Mouse (Mus musculus) MEL-GATA-1-ER (cell line): ENCODE data around the gene Dyrk3.

ENCODE experiments used
- DNase-seq: peaks from one replicate; pipeline ENCODE4 v3.0.0-alpha.2; 2012; ENCODE audit warnings: low read depth; ENCODE audit errors: extremely low read depth

Gene Dyrk3

DNA sequence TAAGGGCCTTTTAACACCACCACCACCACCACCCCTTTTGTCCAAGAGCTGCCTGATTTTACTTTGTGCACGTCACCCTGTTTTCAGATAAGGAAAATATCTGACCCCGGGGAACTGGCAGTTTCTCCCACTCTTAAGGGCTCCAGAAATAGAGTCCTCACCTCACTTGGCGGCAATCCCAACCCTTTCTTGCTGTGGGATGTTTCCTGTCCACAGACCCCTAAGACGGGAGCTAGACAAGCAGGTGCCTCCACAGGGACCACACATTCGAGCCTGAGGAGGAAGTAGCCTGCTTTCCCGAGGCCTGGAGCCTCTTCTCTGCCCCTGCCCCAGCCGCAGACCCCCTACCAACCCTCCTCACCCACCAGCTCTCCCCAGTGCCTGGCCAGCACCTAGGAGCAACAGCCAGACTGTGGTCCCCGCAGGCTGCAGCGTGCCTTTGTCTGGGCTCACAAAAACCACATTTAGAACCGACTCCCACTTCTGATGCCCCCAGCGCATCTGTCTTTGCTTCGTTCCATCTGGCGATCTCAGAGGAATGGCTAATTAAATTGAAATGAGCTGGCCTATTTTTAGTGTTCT lies 21.6 kb downstream of the Dyrk3 start:
- DNase-seq = no peak

DNA sequence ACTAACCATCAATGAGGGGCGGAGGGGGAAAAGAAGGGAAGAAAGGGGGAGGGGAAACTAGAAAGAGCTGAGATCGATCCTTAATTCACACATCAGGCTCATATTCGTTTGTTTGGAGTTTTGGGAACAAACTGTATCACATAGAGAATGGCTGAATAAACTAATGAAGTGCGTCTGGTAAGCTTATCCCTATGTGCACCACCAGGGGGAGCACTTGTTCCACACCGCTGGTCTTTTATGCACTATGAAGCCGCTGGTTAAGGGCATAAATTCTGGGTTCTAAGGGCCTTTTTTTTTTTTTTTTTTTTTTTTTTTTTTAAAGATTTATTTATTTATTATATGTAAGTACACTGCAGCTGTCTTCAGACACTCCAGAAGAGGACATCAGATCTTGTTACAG lies 22.2 kb downstream of the Dyrk3 start:
- no peak for DNase-seq

DNA sequence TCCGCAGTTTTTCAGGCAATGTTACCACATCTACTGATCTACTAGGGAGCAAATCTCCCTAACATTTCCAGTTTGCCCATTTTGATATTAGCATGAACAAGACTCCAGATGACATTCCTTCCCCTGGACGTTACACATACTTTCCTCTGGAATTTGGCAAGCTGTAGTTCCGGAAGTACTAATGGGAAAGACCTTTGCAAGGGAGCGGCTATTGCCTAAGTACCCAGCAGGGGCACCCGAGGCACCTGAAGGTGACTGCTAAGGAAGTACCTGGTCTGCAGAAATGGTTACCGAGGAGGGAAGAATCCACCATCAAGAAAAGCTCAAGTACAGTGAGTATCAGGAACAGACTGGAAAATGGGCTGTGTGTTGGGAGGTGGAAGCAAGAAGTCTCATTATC lies 25.6 kb downstream of the Dyrk3 start:
- DNase-seq = no peak

DNA sequence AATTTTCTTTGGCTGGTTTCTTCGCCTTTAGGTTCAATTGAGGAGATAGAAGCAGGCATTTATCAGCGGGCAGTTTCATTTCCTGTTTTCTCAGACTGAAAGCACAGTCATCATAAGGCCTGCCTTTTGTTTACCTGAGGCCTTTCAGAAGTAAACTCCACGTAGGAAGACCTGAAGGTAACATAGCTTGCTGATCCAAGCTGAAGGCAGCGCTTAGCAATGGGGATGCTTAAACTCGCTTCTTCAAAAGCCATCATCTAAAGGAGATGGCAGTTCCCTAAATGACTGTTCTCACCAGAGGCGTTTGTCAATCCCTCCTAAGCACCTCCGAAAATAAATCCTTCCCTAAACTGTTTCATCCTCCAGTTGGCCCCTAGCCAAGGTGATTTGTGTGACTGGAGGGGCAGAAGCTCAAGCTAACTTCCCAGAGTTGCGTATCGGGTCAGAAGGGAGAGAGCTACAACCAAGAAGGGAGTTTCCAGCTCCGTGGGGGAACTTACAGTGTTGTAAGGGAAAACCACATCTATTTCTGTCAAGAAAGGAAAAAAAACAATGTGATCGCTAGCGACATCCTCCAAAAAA lies 27.5 kb downstream of the Dyrk3 start:
- no peak for DNase-seq

DNA sequence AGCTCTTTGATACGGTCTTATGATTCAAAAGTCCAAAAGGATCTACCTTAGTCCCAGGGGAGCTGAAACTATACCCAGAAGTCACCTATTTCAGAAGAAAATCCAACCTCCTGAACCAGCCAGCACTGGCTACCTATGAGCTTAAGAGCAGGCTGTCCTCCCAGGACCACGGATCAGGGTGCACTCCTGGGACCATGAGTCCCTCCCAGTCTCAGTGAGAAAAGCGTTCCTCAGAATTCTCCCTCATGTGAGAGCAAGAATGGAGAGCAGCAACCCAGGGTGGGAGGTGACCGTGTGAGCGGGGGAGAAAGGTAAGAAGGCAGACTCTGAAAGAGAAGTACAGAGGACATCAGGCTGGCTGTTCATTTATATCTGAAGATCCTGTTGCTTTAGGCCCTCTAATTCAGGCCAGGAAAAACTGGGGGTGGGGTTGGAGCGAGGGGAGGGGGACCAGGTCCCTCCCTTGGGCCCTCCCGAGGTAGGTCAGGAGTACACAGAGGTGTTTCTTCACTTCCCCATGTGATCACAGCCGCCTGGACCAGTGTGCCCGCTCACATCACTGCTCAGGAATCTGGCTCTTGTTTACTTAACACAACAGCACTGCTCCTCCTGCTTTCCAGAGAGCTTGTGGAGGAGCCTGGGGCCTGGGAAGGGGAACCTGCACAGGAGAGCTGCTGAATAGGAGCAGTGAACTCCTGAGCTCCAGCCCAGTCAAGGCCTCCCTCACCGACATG lies 30.4 kb downstream of the Dyrk3 start:
- DNase-seq = no peak

DNA sequence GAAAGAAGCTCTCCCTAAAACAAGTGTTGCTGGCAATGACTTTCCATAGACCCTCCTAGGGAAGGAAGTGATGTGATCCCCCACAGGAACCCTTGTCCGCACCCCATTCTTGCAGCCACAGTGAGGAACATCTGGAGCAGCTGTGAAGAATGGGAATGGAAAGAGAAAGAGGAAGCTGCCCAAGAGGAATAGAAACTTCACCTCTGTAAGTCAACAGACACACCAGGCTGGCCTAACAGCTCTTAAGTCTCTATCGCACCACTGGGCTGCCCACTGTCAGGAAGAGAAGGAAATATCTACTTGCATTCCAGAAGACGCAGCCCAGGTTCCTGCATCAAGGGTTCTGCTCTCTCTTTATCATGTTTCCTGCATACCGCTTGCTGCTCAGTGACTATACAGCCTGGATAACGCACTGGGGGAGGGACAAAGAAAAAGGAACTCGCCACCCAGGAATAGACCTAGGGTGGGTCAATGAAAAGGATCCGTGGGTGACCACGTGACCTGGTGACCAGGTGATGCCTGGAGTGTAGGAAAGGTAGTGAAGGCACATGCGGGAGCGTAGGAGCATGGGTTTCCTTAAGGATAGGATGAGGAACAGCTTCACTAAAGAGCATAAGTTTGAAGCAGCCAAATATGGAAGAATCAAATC lies 34.2 kb downstream of the Dyrk3 start:
- DNase-seq = peak; percentile 52

DNA sequence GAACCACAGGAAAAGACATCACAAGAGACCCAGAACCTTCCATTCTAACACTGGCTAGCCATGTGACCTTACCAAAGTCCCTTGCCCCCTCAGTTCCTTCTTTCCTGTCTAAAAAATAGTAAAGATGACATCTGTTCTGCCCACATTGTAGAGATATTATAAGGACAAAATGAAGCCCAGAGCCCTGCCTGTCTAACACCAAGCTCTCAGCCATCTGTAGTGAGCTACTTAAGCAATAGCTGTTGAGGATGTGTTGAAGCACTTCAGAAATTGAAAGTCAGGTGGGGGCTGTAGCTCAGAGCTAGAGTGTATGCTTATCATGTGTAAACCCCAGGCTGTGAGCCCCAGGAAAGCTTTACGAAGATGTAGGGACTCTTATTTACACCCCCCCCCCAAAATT lies 37.3 kb downstream of the Dyrk3 start:
- DNase-seq = no peak

DNA sequence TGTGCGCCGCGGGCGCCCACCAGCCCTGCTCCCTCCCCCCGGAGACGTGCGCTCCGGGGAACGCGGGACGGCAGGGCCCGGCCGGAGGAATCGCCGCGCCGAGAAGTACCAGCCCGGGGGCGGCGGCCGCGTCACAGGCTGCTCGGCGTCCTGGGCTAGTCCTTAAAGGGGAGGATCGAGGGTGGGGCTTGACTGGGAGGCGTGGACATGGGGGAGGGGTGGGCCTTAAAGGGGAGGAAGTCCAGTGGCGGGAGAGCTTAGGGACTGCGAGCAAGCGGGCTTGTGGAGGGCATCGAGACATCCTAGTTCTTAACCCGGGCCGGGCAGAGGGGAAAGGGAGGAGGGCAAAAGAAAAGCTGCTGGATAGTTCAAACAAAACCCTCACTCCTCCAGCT lies 40.4 kb downstream of the Dyrk3 start, which contains the start of gene Mapkapk2:
TSS of gene Mapkapk2 (minus strand) at position 127 of the 395 bp plus-strand sequence.
- DNase-seq = peak; percentile 72

DNA sequence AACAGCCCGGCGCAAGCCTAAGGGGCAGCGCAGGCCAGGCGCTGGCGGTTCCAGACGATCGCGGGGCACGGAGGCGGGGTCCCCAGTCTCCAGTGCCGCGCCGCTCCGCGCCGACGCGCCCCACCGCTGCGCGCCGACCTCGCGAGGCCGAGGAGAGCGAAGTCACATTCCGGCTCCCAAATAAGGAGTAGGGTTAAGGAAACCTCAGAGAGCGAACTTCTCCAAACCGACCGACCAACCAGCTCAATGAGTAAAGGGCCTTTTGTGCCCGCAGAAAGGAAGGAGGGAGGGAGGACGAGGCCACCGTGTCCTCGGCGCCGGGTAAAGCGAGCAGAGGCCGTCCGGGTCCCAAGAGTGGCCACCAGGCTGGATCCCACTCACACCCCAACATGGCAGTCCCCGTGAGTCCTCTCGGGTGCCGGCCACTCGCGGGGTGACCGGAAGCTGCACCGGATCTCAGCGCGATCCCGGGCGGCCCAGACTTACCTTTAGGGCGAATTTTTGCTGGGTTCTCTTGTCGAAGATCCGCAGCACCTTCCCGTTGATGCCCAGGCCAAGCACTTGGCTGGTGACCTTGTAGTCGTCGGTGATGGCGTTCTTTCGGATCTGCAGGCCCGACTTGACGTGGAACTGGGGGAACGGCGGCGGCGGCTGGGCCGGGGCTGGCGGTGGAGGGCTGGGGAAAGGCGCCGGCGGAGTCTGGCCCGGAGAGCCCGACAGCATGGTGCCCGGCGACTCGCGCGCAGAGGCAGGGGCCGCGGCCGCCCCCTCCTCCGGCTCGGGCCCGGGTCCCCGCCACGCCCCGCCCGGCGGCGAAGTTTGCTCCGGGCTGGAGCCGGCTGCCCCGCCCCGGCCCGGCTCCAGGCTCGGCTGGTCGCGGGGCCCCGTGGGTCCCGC lies 41.1 kb downstream of the Dyrk3 start:
- DNase-seq = peak; percentile 84

DNA sequence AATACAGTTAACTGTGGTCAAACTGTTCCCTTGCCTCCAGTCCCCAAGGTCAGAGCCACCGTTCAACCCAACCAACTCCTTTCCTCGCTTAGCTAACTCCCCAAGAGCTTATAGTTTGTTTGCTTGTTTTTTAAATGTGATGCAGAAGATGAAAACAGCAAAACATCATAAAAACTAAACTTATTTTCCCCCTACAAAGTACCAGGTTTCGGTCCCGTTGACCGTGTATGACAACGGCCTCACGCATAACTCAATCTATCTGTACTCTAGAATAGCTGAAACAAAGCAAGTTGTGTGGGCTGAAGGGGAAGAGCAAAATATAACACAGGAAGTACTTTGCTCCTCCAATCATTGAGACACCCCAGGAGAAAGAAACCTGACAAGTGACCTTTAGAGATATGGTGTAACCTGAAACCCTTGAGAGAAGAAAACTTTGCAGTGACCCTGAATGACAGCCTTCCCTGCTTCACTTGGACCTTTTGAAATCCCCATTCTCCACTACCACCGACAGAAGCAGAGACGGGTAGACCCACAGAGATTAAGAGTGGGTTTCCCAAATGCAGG lies 41.9 kb downstream of the Dyrk3 start:
- DNase-seq = peak; percentile 57

DNA sequence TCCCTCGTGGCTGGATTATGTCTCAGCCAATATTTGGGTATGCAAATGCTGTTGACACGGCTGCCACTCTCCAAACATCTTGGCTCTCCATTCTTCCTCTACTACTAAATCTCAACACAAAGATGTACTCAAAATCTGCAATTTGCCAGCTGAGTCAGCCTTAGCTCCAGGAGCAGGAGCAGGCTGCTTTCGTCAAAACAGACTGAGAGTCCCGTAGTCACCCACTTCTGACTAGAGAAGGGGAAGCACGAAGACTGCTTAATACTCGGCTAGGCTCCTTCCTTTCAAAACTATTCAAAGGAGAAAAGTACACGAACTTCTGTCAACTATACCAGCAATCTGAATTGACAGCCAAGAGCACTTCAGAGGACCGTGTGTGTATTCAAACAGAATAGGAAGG lies 42.6 kb downstream of the Dyrk3 start:
- DNase-seq = no peak

DNA sequence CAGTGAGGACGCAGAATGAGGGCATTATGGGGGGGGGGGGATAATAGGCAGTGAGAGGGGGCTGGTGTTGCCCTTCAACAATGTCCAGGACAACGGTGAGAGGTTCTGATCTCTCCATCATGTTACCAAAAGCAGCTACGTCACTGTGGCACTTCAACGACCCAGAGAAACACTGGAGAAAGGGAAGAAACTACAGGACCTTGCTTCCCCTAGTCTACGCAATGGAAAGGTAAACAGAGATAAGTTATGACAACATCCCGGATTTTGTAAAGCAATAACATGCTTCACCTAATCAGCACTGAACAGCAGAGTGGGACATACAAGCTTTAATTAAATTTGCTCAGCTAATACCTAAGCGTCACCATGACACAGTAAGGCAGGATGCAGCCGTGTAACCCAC lies 44.3 kb downstream of the Dyrk3 start:
- no peak for DNase-seq

DNA sequence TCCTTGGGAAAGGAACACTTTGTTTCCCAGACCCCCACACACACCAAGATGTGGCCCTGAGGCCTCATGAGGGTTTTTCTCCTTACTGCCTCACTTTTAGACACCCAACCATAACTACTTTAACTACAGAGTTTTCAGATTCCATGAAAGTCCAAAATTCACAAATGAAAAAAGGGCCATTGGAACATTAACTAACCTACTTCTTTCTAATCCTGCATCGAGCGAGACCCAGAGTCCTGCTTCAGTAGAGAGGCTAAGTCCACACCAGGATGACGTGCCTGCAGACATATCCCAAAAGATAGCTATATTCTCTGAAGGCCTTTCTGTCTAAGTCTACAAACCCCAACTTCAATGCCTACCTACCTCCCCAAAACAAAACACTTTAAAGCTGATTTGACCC lies 45.3 kb downstream of the Dyrk3 start:
- DNase-seq = no peak

DNA sequence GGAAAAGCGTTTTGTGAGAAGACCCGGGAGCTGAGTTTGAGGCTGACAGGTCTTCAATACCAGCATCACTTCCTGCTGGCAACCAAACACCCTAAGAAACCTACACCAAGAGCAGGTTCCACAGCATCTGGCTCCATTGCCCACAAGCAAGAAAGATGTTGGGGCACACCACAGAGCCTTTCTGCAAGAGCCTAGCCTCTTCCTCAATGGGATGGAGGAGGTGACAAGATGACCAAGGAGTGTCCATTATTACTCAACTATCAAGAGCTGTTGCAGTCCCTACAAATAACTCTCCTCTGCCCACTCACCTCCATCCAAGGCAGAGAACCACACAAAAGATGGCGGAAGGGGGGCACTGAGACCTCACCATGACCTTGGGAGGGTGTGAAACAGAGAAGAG lies 46.0 kb downstream of the Dyrk3 start:
- no peak for DNase-seq

DNA sequence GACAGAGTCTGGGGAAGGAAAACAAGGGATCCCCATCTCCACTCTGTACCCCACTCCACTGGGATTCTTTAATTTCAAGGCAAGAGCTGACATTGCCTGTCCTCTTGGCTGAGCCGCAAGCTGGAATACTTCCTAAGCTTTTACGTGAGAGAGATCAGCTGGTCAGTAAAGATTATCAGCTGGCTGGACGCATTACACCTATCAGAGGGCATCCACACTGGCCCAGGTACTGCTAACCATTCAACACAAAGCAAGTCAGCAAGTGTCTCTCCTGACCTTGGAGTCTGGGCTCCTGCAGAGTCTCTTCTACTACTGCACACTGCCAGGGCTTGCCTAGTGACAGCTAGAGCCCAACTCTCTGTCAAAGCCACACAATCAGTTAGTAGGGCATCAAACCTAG lies 46.7 kb downstream of the Dyrk3 start:
- DNase-seq = no peak

DNA sequence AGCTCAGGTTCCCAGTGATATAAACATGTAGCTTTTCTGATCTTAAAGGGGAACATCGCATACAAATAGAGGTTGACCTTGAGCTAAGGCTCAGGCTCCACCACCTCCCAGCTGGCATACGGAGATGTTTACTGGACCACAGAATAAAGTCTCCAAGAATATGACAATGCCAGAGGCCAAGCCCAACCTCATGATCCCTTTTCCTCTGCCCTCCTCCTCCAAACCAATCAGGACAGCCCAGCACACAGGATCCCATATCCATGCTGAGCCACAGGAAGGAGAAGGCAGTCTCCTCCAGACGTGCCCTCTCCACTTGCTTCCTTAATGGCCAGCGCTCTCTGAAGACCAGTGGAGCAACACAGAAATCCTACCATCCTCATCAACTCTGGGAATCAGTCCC lies 47.3 kb downstream of the Dyrk3 start:
- DNase-seq = no peak

DNA sequence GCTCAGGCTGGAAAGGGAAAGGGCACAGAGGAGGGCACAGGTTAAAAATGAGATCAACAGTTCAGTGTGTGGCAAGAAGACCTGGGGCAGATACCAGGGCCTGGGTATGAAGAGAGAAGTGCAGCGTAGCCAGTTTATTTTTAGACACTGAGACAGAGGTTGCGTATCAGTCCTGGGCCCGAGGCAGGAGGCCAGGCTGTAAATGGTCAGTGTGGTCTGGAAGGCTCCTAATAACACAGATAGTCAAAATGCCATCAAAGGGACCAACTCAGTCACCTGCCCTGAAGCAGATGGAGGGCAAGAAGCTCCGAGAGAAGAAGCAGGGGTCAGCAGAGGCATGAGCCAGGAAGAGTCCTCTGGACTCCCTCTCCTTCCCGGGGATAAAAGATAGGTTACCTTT lies 47.9 kb downstream of the Dyrk3 start:
- no peak for DNase-seq

DNA sequence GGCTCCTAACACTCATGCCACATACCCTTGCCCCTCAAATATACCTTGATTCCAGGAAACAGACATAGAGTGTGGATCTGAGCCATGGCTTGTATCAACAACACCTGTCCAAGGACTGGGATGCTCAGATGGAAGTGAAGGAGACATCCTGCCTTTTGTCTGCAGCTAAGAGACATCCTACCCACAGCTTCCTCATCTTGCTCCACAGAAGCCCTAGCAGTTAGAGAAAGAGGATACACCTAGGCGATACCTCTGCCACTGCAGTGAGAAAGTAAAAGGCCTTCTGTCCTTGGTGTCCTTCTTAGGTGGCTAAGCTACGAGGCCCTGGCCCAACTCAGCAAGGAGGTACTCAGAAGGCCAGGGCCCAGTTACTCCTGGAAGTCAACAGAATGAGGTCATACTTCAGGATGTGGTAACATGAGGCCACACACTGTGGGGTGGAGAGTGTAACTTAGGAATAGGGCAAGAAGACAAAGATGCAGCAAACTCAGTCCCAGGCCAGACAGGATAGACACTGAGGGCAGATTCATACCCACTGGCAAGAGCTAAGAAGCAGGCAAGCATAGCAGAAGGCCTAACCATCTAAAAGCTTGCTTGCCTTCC lies 48.5 kb downstream of the Dyrk3 start:
- no peak for DNase-seq

DNA sequence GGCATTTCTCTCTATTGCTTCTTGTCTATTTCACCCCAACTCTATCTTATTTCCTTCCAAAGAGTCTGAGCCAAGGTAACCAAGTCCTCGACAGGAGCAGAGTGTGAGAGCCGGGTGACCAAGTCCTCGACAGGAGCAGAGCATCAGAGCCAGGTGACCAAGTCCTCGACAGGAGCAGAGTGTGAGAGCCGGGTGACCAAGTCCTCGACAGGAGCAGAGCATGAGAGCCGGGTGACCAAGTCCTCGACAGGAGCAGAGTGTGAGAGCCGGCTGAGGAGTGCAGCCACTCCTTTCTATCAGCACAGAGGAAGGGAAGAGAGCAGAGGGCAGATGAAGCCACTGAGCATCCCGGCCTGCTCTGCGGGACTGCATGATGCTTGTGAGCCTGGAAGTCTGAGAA lies 49.6 kb downstream of the Dyrk3 start:
- no peak for DNase-seq

DNA sequence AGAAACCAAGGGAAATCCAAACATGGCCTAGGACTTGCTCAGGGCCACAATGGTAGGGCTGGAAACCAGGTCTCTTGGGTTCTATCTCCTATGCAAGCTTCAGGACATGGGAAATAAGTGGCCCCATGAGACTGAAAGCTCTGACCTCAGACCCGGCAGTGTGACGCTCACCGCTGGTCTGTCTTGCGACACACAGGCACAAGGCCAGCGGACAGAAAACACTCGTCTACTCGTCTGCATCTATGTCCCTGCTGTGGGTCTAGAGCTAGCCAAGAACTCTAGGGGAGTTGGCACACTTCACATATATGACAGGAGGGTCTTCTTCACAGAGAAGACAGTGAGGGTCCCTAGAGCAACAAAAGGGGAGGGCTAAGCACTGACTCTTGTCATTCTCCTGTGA lies 51.2 kb downstream of the Dyrk3 start:
- no peak for DNase-seq
